Mouse (Mus musculus) gastrocnemius, postnatal 10 days (tissue): ENCODE data around the gene Dhx58. TPM values are rescaled to one million over a fixed set of nuclear protein-coding genes. Genes with fewer than 3 reads are reported as not detected.

Source experiments
- total RNA-seq, 2 experiments: library from RNA; stranded (reverse); gene quantifications; 2 replicates each; pipeline ENCODE4 v1.2.3; 2021

The Dhx58 gene
- total RNA-seq, 2 experiments from 2014 or later: 0.45 to 0.52 TPM

Other genes starting within 250 kb of the Dhx58 start
- 10 to 100 TPM in 1 of 2 experiments, 1 to 10 TPM in 1; 8.0 to 12.9 TPM for gene Klhl11, start 231.5 kb downstream of the Dhx58 start, total RNA-seq
- 10 to 100 TPM; 26.6 to 34.6 TPM for gene Acly, start 176.3 kb downstream of the Dhx58 start, total RNA-seq
- under 1 TPM; 0.14 to 0.16 TPM for gene Ttc25, start 158.7 kb downstream of the Dhx58 start, total RNA-seq
- gene Cnp, start 129.4 kb downstream of the Dhx58 start, total RNA-seq: 10 to 100 TPM; 26.0 to 33.6 TPM
- gene Nkiras2, start 85.0 kb downstream of the Dhx58 start, total RNA-seq: 10 to 100 TPM; 29.1 to 30.1 TPM
- 100 to 1,000 TPM; 191 to 195 TPM for gene Dnajc7, start 84.1 kb downstream of the Dhx58 start, total RNA-seq
- 1 to 10 TPM in 1 of 2 experiments, under 1 TPM in 1; 0.70 to 1.1 TPM for gene Zfp385c, start 11.8 kb downstream of the Dhx58 start, total RNA-seq
- 10 to 100 TPM; 13.4 to 18.4 TPM for gene Kat2a, start 8.2 kb upstream of the Dhx58 start, total RNA-seq
- gene Hspb9, start 9.6 kb upstream of the Dhx58 start, total RNA-seq: not detected
- 10 to 100 TPM; 63.0 to 64.7 TPM for gene Rab5c, start 33.9 kb upstream of the Dhx58 start, total RNA-seq
- gene Kcnh4, start 55.7 kb upstream of the Dhx58 start, total RNA-seq: not detected
- gene Hcrt, start 58.7 kb upstream of the Dhx58 start, total RNA-seq: not detected
- 1 to 10 TPM; 7.7 to 8.4 TPM for gene Ghdc, start 66.7 kb upstream of the Dhx58 start, total RNA-seq
- gene Stat5b, start 146.5 kb upstream of the Dhx58 start, total RNA-seq: 100 to 1,000 TPM; 107 to 114 TPM
- gene Stat5a, start 155.1 kb upstream of the Dhx58 start, total RNA-seq: 10 to 100 TPM; 29.6 to 32.7 TPM
- 10 to 100 TPM; 49.1 to 56.7 TPM for gene Stat3, start 235.3 kb upstream of the Dhx58 start, total RNA-seq